Mouse (Mus musculus): ENCODE data around the gene Ncf2.
"Not testable (repeated sequence)": the region's sequence is repeated elsewhere in the genome, so short reads cannot be mapped to it uniquely, and the experiment has no call there.

The Ncf2 gene

GRCm38 (mm10) chr1:152799897-152800296 is at the start of gene Ncf2:
Gene Ncf2, plus strand, starts transcription at chr1:152800194.
- peak; percentile 54 to 66 for DNase-seq

DNA sequence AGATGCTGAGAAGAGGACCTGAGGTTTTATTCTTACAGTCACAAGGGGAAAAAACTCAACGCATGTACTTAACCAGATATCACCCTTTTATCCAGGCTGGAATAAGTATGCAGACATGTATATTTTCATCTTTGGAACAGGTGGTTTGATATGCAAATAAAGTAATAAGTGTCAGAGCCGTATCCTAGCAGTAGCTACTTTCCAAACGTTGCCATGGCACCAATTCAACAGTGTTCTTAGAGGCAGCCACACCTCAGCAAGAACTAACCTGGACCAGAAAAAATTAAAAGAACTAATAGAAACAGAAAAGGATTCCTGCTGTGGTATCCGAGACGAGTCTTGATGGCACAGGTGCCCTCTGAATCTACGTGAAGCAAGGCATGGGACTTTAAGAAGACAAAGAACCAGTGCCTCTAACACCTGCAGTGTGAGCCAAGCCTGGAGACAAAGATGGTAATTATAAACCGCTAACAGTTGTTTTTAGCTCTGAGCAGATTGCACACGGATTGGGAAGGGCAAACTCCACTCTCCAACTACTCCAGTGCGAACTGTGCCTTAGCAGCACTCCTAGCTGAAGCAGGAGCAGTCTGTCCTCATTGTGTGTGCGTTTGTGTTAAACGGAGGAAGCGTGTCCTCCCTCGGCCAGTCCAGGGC is 49.6 kb upstream of the Ncf2 start, which contains the start of gene Apobec4:
Apobec4 (plus strand) TSS at position 240 of the 654 bp plus-strand sequence.
- no peak for DNase-seq

GRCm38 (mm10) chr1:152761791-152762190 is 38.2 kb upstream of the Ncf2 start:
- no peak for DNase-seq

GRCm38 (mm10) chr1:152766032-152766772 is 33.8 kb upstream of the Ncf2 start, which contains the start of the genes Rgl1 and Arpc5:
Gene Rgl1, minus strand, starts transcription at chr1:152766351.
Gene Arpc5, plus strand, starts transcription at chr1:152766542.
- peak; percentile 97 to 98 for DNase-seq

- no peak for DNase-seq
These were observed 32.9 kb upstream of the Ncf2 start for GRCm38 (mm10) chr1:152766804-152767748.

- peak; percentile 90 to 92 for DNase-seq
These were observed 32.1 kb upstream of the Ncf2 start for GRCm38 (mm10) chr1:152767749-152768488.

DNA sequence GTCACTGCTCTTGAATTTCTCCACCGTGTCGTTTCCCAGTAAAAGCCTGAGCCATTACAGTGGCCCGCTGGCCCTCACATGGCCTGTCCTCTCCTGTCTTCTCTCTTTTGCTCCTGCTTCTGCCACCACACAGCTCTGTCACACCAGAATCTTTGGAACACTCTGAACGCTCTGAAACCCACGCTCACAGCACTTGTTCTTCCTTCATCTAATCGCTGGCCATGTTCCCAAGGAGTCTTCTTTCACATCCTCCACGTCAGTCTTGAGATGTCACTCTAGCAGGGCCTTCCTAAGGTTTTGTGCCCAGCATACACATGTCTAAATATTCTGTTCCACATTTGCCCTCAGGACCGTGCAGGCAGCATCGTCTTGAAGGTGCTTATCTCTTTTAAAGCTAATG is 29.0 kb upstream of the Ncf2 start:
- no peak for DNase-seq

DNA sequence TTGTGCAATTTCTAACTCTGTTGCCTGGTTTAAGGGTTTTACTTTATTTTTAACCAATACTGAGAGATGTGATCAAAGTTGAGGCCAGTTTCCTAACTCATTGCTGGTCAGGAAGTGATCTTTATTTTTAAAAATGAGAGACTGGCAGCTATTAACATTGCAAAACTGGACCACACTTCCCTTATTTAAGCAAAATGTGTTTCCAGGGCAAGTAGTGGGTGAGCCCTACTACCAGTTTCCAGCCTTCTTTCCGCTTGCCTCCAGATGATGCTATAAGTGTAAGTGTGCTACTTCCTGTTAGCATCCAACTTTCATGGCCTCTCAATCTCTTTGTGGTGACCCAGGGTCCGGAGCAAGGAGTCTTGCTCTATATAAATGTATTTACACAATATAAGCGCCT is 25.4 kb upstream of the Ncf2 start:
- DNase-seq, result not testable (repeated sequence)

DNA sequence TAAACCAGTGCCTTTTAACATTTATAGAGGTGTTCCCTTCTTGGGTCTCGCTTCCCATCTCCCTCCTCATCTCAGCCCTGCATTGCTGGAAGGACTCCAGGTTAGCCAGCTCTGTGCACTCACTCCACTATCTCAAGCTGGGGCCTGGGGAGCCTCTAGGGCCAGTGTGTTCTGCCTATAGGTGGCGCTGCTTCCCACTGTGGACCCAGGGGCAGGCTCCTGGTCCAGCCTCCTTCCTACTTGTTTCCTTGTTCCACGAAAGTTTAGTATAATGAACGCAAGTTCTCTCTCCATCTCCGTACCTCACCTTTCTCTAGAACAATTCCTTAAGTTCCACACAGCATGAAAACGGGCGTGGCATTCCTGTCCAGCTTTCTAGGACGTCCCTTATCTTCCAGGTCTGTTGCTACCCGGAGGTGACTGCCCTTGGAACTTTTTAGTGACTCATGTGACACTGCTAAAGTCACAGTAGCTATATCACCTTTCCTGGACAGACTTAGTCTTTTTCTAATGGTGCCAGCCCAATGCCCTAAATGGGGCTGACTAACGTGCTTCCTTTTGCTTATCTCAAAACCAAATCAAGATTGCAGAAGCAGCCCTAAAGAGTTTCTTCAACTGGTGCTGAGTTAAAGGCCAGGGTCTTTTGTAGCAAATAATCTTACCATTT is 20.8 kb upstream of the Ncf2 start:
- peak; percentile 81 to 83 for DNase-seq

GRCm38 (mm10) chr1:152784620-152785019 is 15.4 kb upstream of the Ncf2 start:
- DNase-seq, result no peak

DNA sequence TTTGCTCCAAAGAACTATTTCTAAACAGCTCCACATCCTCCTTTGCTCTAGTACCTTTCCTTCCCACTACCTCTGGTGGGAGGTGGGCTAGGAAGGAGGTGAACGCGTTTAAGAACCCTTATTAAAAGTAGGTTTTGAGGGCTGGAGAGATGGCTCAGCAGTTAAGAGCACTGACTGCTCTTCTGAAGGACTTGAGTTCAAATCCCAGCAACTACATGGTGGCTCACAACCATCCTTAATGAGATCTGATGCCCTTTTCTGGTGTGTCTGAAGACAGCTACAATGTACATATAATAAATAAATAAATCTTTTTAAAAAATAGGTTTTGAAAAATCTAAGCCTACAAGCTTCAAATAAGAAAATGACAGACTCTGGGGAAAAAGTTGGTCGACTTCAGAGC is 14.5 kb upstream of the Ncf2 start:
- DNase-seq, result not testable (repeated sequence)

- DNase-seq, result no peak
These were observed 13.0 kb upstream of the Ncf2 start for GRCm38 (mm10) chr1:152786953-152787352.

GRCm38 (mm10) chr1:152788121-152788660 is 11.8 kb upstream of the Ncf2 start:
- no peak for DNase-seq

DNA sequence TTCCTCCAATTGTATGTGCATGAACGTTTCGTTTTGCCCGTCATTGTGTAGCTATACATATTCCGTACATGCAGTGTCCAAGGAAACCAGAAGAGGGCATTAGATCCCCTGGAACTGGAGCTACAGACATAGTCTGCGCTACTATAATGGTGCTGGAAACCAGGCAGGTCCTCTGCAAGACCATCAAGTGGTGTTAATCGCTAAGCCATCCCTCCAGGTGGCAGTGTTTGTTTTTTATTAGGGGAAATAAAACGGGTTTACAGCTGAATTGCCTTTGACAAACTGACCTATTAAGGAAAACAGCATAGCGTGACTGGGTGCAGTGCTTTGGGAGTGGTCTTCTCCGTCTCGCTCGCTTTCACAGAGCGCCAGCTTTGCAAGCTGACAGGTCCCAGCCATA is 9.7 kb upstream of the Ncf2 start:
- DNase-seq, result peak; percentile 62 to 79

DNA sequence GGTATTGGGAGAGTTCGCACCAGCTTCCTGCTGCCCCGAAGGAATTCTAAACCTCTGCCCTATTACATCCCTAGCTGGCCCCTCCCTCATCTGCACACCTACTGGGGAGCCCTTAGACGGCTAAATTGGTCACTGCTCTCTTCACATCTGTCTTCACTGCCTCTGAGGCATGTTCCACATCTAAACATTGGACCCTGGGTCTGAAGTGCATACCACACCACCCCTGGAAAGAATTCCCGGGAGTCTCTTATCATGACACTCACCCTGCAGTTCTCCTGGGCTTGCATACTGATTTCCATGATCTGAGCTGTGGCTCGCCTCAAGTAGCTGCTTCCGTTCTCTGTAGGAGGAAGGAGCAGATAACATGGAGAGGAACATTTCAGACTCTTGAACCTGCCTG is 9.2 kb upstream of the Ncf2 start:
- peak; percentile 22 to 56 for DNase-seq

- DNase-seq, result peak; percentile 33 to 55
These were observed 8.7 kb upstream of the Ncf2 start for GRCm38 (mm10) chr1:152791269-152791668.

GRCm38 (mm10) chr1:152792736-152793494 is 7.1 kb upstream of the Ncf2 start:
- no peak for DNase-seq

- DNase-seq, result no peak
These were observed 6.4 kb upstream of the Ncf2 start for GRCm38 (mm10) chr1:152793495-152794130.

GRCm38 (mm10) chr1:152795688-152796255 is 4.2 kb upstream of the Ncf2 start:
- no peak for DNase-seq

Measured in kidney, postnatal 4 days (tissue).